Mouse (Mus musculus) intestine, embryonic 15.5 days (tissue): ENCODE results near the gene Trim25. TPM values are rescaled to one million over a fixed set of nuclear protein-coding genes. Genes with fewer than 3 reads are reported as not detected.

ENCODE experiments used
- ATAC-seq: fragments of 200-750 bp; cut with Nextera tagmentation; 2 replicates; pipeline ENCODE4 v1.8.0; 2017; ENCODE audit warnings: moderate TSS enrichment, moderate library complexity
- H3K27ac ChIP-seq: fragments of 300-500 bp; sonication (generic); 2 replicates; pipeline ENCODE4 v1.5.1; 2015; ENCODE audit warnings: mild to moderate bottlenecking, inconsistent platforms
- H3K27me3 ChIP-seq: fragments of 300-500 bp; sonication (generic); replicated peaks from 2 replicates; pipeline ENCODE4 v1.6.1; 2015; ENCODE audit warnings: inconsistent platforms
- H3K36me3 ChIP-seq: fragments of 300-500 bp; sonication (generic); 2 replicates; pipeline ENCODE4 v1.6.1; 2015; ENCODE audit warnings: inconsistent platforms
- H3K4me1 ChIP-seq: fragments of 300-500 bp; sonication (generic); replicated peaks from 2 replicates; pipeline ENCODE4 v1.6.1; 2015; ENCODE audit warnings: inconsistent platforms
- H3K4me2 ChIP-seq: fragments of 300-500 bp; sonication (generic); replicated peaks from 2 replicates; pipeline ENCODE4 v1.6.1; 2015; ENCODE audit warnings: mild to moderate bottlenecking, inconsistent platforms
- H3K4me3 ChIP-seq: fragments of 300-500 bp; sonication (generic); replicated peaks from 2 replicates; pipeline ENCODE4 v1.5.1; 2015; ENCODE audit warnings: inconsistent platforms
- H3K9ac ChIP-seq: fragments of 300-500 bp; sonication (generic); 2 replicates; pipeline ENCODE4 v1.6.1; 2015; ENCODE audit warnings: inconsistent platforms
- H3K9me3 ChIP-seq: fragments of 300-500 bp; sonication (generic); 2 replicates; pipeline ENCODE4 v1.6.1; 2016; ENCODE audit warnings: inconsistent platforms
- WGBS: fragments of 180-500 bp; shearing (Covaris S2); methylation state at CpG from one replicate; pipeline ENCODE4 v1.1.7; 2015; 5-methylcytosine and 5-hydroxymethylcytosine counted together
- polyA plus RNA-seq: library from polyadenylated mRNA; unstranded; fragments of >200 nt; fragmentation: Nextera tagmentation; extraction: Ambion mirVana; gene quantifications from 2 replicates; pipeline ENCODE4 v1.2.1, GENCODE M21; 2015

Trim25 gene
- polyA plus RNA-seq, 1 experiment from 2014 or later = 29.0 TPM

DNA sequence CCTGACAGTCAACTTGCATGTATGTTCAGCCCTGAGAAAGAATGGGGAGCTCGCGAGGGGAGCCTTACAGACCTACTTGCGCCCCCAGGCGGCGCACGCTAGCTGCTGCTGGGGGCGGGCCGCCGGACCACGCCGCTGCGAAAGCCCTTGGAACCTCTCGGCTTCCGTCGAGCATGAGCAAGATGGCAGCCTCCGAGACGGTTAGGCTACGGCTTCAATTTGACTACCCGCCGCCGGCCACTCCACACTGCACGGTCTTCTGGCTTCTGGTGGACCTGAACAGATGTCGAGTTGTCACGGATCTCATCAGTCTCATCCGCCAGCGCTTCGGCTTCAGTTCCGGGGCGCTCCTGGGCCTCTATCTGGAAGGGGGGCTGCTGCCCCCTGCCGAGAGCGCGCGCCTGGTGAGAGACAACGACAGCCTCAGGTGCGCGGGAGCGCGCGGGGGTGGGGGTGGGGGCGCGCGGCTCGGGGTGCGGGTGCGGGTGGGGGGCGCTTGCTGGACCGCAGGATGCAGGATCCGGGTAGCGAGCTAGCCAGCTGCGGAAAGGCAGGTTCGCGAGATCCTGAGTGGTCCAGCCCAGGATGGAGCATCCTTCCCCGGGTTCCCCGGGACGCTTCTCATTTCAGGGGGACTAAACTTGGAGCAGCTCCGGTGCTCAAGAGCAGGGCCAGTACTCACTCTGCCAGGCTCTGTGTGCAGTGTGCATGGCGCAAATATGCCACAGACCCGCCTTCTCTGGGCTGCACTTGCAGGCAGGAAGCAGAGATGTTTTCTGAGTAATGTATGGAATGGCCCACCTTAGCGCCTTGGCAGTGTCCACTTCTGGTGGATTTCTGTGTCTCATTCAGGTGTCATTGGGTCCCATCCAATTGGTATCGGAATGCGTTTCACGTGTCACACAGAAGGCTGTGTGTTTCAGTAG lies 25.1 kb upstream of the Trim25 start:
- Histone ChIP-seq H3K9ac (peak overlapping the region; percentile 74), H3K4me3 (peak overlapping the region; percentile 67), H3K4me2 (peak overlapping the region; percentile 82), H3K4me1 (peaks cover 5% of the 10 kb centered on the region; the same call in 1 of the 2 replicates), H3K27me3 (peaks cover 3% of the 10 kb centered on the region; the same call in 1 of the 2 replicates), H3K9me3 (no peaks in the 10 kb centered on the region), H3K27ac (peak overlapping the region; percentile 68), H3K36me3 (no peaks in the 10 kb centered on the region)
- peak; percentile 90 for ATAC-seq
- WGBS = 1% methylated on average over 62 of the region's 62 CpGs

DNA sequence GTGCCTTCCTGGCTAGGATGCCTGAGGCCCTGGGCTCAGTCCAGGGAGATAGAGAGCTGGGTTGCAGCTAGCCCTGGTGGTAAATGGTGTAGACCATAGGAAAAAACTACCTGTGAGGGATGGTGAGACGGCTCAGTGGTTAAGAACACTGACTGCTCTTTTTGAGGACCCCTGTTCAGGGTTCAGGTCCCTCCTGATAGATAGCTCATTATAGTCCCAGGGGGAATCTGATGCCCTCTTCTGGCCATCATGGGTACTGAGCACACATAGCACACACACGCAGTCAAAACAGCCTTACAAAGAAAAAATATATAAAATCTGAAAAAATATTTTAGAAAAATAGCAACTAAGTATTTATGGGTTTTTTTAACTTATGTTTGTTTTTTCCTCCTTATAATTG lies 22.9 kb upstream of the Trim25 start:
- WGBS = 98% methylated on average over 2 of the region's 2 CpGs
- Histone ChIP-seq H3K27me3 (no peaks in the 10 kb centered on the region), H3K36me3 (peaks cover under 1% of the 10 kb centered on the region; the same call in 1 of the 2 replicates)

DNA sequence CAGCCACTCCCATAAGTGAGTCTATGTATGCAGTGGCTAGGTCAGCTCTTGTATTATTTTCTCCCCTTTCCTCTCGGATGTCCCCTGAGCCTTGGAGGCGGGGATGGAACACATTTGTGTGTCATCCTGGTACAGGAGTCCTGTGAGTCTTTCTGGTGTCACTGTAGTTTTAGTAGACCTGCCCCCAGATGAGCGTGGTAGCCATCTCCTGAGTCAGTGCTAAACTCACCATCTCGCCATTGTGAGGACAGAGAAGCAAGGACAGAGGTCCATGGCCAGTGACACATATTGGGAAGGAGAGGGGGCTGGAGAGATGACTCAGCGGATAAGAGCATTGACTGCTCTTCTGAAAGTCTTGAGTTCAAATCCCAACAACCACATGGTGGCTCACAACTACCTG lies 22.0 kb upstream of the Trim25 start:
- Histone ChIP-seq H3K27me3 (no peaks in the 10 kb centered on the region), H3K4me3 (no peak overlapping the region), H3K4me2 (no peak overlapping the region), H3K9me3 (no peaks in the 10 kb centered on the region), H3K27ac (no peak overlapping the region), H3K9ac (no peak overlapping the region), H3K4me1 (peaks cover 5% of the 10 kb centered on the region; the same call in 1 of the 2 replicates), H3K36me3 (peaks cover 5% of the 10 kb centered on the region; the same call in 1 of the 2 replicates)
- ATAC-seq = no peak
- 92% methylated on average over 5 of the region's 5 CpGs for WGBS

More for the DNA sequence above, 22.9 kb upstream of the Trim25 start:
- no peak overlapping the region for H3K9ac ChIP-seq
- no peak overlapping the region for H3K4me3 ChIP-seq
- no peaks in the 10 kb centered on the region for H3K9me3 ChIP-seq
- no peak overlapping the region for H3K27ac ChIP-seq
- no peak for ATAC-seq
- H3K4me2 ChIP-seq = no peak overlapping the region
- peaks cover 5% of the 10 kb centered on the region; the same call in 1 of the 2 replicates for H3K4me1 ChIP-seq

DNA sequence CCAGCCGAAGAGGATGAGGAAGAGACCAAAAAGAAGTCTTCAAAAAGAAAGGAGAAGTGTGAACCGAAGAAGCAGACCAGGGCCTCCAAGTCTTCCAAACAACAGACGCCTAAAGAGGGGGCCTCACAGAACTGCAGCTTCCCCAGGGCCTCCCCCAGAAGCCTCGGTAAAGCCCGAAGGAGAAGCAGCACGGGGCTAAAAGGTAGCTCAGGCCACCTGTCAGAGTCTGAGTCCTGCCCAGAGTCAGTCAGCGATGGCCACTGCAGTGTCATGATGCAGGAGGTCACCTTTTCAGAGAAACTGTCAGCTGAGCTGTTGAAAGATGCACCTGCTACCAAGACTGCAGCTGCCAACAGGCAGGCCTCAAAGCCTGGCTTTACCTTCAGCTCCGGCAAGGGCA lies 17.8 kb upstream of the Trim25 start:
- Histone ChIP-seq H3K4me2 (no peak overlapping the region), H3K4me3 (no peak overlapping the region), H3K9me3 (no peaks in the 10 kb centered on the region), H3K4me1 (no peaks in the 10 kb centered on the region), H3K36me3 (peaks cover 15% of the 10 kb centered on the region), H3K9ac (no peak overlapping the region), H3K27ac (no peak overlapping the region), H3K27me3 (no peaks in the 10 kb centered on the region)
- ATAC-seq = no peak
- 85% methylated on average over 8 of the region's 8 CpGs for WGBS

DNA sequence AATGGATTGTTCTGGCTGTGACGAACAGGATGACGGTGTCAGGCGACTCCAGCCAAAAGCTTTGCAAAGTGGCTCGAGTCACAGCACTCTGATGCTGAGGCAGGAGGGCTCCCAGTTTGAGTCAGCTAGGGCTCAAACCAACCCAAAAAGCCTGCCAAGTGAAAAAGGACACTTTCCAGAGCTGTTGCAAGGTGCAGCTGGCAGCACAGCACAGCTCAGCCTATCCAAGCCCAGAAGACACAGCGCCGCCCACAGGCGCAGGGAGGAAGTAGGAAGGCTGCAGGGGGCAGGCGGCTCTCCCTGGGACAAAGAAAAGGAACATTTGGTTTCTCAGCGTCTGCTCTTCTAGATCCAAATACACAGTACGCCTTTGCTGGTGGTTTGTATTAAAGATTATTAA lies 12.6 kb upstream of the Trim25 start:
- Histone ChIP-seq H3K27me3 (no peaks in the 10 kb centered on the region), H3K4me1 (no peaks in the 10 kb centered on the region), H3K4me2 (no peak overlapping the region), H3K36me3 (peaks cover 15% of the 10 kb centered on the region), H3K9ac (no peak overlapping the region), H3K9me3 (no peaks in the 10 kb centered on the region), H3K4me3 (no peak overlapping the region), H3K27ac (no peak overlapping the region)
- 87% methylated on average over 10 of the region's 10 CpGs for WGBS
- ATAC-seq = no peak

DNA sequence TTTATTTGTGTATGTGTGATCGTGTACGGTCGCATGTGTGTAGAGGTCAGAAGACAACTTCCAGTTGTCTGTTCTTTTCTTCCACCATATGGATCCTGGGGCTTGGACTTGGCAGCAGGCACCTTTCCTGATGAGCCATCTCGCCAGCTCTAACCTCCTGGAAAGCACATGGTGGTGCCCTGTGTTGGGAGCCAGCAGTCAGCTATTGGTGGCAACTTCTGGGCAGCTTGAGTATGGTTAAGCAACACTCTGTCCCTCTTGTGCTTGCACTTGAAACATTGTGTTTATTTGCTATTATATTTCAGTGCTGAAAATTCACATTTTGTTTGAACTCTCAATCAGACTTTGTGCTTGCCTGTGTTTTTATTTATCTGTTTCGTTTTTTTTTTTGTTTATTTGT lies 10.2 kb upstream of the Trim25 start:
- H3K27ac ChIP-seq = no peak overlapping the region
- WGBS = 78% methylated on average over 5 of the region's 5 CpGs
- H3K36me3 ChIP-seq = peaks cover 10% of the 10 kb centered on the region
- H3K4me2 ChIP-seq = no peak overlapping the region
- H3K4me1 ChIP-seq = no peaks in the 10 kb centered on the region
- ATAC-seq = no peak
- no peaks in the 10 kb centered on the region for H3K27me3 ChIP-seq
- H3K9me3 ChIP-seq = no peaks in the 10 kb centered on the region
- H3K9ac ChIP-seq = no peak overlapping the region
- H3K4me3 ChIP-seq = no peak overlapping the region

DNA sequence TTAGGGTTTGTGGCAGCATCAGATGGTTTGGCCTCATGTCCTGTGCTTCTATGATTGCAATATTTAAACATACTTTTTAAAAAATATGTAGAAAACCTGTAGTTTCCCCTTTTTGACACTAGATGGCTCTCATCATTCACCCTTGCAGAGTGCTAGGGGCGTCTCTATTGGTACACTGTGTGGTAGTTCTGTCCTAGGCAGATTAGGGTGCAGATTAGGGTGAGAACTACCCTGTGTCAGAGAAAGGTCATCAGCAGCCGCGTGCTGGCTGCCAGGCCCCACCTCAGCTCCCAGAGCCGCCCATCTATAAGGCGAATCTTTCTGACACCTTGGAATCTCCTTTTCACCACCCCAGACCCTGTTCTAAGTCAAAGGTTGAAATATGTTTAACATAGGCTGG lies 9.6 kb upstream of the Trim25 start:
- H3K4me2 ChIP-seq = no peak overlapping the region
- WGBS = 60% methylated on average over 5 of the region's 5 CpGs
- H3K27ac ChIP-seq = no peak overlapping the region
- H3K27me3 ChIP-seq = no peaks in the 10 kb centered on the region
- H3K36me3 ChIP-seq = peaks cover 10% of the 10 kb centered on the region
- H3K4me3 ChIP-seq = no peak overlapping the region
- no peaks in the 10 kb centered on the region for H3K4me1 ChIP-seq
- no peaks in the 10 kb centered on the region for H3K9me3 ChIP-seq
- 0 out of 2 replicates have a peak, but pooled peaks have one; percentile 63 for ATAC-seq
- no peak overlapping the region for H3K9ac ChIP-seq

DNA sequence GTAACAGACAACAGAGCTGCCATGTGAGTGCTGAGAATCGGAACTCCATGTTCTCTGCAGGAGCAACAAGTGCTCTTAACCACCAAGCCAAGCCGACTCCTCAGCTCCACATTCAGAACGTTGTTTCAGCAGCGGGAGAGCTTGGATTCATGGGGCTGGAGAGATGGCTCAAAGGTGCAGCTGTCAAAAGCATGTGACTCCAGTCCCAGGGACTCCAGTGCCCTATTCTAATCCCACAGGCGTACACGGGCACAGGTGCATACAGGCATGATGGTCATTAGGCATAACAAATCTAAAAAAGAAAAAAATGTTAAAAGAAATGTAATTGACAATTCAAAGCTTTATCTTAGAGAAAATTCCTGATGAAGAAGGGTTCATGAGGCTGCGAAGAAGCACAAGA lies 6.0 kb upstream of the Trim25 start:
- peaks cover 8% of the 10 kb centered on the region; the same call in 1 of the 2 replicates for H3K4me1 ChIP-seq
- no peaks in the 10 kb centered on the region for H3K9me3 ChIP-seq
- WGBS = 52% methylated on average over 7 of the region's 7 CpGs
- no peaks in the 10 kb centered on the region for H3K27me3 ChIP-seq
- H3K9ac ChIP-seq = no peak overlapping the region
- no peak overlapping the region for H3K27ac ChIP-seq
- H3K4me2 ChIP-seq = no peak overlapping the region
- no peak for ATAC-seq
- no peaks in the 10 kb centered on the region for H3K36me3 ChIP-seq
- H3K4me3 ChIP-seq = no peak overlapping the region

DNA sequence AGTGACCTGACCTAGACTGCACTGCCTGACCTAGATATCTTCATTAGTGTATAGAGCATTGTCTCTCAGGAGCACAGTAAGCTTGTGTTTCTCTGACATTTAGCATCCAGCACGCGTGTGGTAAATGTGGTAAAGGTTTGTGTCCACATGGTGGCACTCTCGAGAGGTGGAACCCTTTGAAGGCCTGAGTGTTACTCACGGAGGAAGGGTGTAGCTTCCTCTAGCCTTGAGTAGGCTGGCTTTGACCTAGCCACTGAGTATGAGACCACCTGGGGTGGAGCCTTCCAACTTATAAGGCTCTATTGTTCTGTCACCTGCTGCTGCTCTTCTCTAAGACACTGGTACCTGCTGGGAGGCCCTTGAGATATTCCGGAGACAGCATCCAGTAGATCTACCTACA lies 5.6 kb upstream of the Trim25 start:
- WGBS = 23% methylated on average over 5 of the region's 5 CpGs
- peak; percentile 52 for ATAC-seq
- Histone ChIP-seq H3K9me3 (no peaks in the 10 kb centered on the region), H3K4me2 (no peak overlapping the region), H3K27ac (no peak overlapping the region), H3K9ac (no peak overlapping the region), H3K4me3 (no peak overlapping the region), H3K36me3 (no peaks in the 10 kb centered on the region), H3K4me1 (peaks cover 8% of the 10 kb centered on the region; the same call in 1 of the 2 replicates), H3K27me3 (no peaks in the 10 kb centered on the region)

DNA sequence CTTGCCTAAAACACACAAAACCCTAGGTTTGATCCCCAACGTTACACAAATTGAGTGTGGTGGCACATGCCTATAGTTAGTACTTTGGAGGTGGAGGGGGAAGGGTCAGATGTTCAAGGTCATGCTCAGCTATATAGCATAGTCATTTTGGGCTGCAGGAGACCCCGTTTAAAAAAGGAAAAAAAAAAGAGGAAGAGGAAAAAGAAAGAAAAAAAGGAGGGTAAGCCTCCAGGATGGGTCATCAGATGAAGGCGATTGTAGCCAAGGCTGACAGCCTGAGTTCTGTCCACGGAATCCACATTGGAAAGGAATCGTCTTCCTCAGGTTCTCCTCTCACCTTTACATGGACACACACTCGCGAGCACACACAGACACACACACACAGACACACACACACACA lies 4.7 kb upstream of the Trim25 start:
- no peak for ATAC-seq

DNA sequence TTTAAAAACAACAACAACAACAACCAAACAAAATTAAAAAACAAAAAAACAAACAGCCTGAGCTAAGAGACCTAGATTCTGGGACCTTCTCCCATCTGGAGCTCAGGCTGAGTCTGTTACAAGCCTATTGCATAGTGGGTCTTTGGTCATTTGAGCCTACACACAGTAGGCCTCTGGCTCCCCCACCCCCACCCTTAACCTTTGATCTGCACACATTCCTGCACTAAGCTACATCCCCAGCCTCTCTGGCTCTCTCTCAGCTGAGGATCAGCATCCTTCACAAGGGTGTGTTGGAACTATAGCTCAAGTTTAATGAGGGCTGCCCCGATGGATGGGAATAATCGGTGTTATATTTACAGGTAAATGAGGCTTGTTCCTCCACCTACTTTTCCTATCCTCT lies 3.6 kb upstream of the Trim25 start:
- Histone ChIP-seq H3K27me3 (no peaks in the 10 kb centered on the region), H3K27ac (no peak overlapping the region), H3K9me3 (no peaks in the 10 kb centered on the region), H3K4me3 (no peak overlapping the region), H3K4me1 (peaks cover 8% of the 10 kb centered on the region), H3K9ac (no peak overlapping the region), H3K4me2 (no peak overlapping the region), H3K36me3 (no peaks in the 10 kb centered on the region)
- no peak for ATAC-seq
- 91% methylated on average over 2 of the region's 2 CpGs for WGBS

More for the DNA sequence above, 4.7 kb upstream of the Trim25 start:
- Histone ChIP-seq H3K4me3 (no peak overlapping the region), H3K4me2 (no peak overlapping the region), H3K9ac (no peak overlapping the region), H3K9me3 (no peaks in the 10 kb centered on the region), H3K27ac (no peak overlapping the region), H3K27me3 (no peaks in the 10 kb centered on the region), H3K4me1 (peaks cover 8% of the 10 kb centered on the region; the same call in 1 of the 2 replicates), H3K36me3 (no peaks in the 10 kb centered on the region)
- 83% methylated on average over 7 of the region's 7 CpGs for WGBS

DNA sequence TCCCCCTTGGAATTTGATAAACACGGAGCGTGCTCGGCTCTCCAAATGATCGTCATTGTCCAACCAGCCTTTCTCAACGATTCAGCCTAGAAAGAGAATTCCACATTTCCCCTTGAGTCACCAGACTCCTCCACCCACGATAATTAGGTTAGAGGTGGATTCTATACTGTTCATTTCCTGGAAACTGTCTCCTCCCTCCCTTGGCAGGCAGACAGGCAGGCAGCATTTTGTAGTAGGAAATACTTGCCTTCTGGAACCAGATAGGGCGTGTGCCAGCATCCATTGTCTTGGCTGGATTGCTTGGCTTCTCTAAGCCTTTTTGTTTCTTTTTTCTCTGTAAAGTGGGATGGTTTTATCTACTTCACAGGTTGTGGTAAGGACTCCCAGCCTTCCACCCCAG lies 2.7 kb upstream of the Trim25 start:
- Histone ChIP-seq H3K4me1 (peaks cover 9% of the 10 kb centered on the region), H3K9ac (no peak overlapping the region), H3K27ac (peak overlapping the region; percentile 14; the same call in 1 of the 2 replicates), H3K9me3 (no peaks in the 10 kb centered on the region), H3K4me2 (0 out of 2 replicates have a peak overlapping the region, but pooled peaks have one; percentile 17), H3K27me3 (no peaks in the 10 kb centered on the region), H3K4me3 (no peak overlapping the region), H3K36me3 (no peaks in the 10 kb centered on the region)
- ATAC-seq = 0 out of 2 replicates have a peak, but pooled peaks have one; percentile 14
- WGBS = 45% methylated on average over 7 of the region's 7 CpGs
